Mouse (Mus musculus): Measurements from ENCODE around the gene Blm. TPM values are rescaled to one million over a fixed set of nuclear protein-coding genes. Genes with fewer than 3 reads are reported as not detected.
A peak's percentile ranks its signal among the peaks of the same experiment; 100 is the strongest.

Blm gene
- total RNA-seq, 2 experiments from 2014 or later: 7.0 to 8.1 TPM

DNA sequence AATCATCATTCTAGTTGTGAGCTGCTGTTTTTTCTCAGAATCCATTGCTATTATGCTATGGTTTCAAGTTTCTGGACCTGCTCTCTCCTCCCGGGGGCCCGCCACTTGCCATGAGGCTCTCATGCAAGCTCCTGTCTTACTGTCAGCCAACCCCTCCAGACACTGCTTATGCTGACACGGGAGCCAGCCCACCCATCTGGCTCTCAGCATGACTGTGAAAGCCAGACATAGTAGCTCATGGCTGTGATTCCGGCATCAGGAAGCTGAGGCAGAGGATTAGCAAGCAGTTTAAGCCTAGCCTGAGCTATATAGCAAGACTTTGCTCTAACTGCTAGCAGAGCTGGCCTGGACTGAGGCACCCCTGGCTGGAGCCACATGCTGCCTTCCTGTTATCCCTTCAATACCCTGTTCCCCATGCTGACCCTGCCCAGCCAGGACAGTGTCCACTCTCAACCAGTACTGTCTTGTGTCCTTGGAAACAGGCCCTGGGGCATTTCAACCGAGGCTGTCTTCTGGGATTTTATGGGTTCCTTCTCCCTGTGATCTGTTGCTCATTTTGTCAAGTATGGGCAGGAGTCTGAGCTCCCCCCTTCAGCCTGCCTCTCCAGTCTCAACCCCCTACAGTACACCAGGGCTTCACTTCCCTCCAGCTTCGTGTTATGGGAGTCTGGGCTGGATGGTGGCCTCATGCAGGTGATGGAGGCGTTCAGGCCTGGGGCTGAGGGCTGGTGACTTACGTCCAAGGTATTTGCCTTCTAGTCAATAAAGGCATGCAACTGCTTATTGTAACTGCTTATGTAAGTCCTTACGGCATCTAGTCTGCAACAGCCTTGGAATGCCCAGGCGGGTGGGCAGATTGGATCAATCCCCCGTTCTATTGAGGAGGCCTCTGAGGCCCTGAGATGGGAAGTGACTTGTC, 92.7 kb downstream of the Blm start:
- peak in 1 of 2 experiments; percentile 46 for DNase-seq (ENCODE audit: low spot score in 2 of 2)

GRCm38 (mm10) chr7:80440685-80441084, 94.2 kb downstream of the Blm start:
- no peak for DNase-seq (ENCODE audit: low spot score in 2 of 2)

GRCm38 (mm10) chr7:80439789-80440488, 95.0 kb downstream of the Blm start:
- peak; percentile 37 to 62 for DNase-seq (ENCODE audit: low spot score in 2 of 2)

- no peak for DNase-seq (ENCODE audit: low spot score in 2 of 2)
Measured at GRCm38 (mm10) chr7:80439032-80439760, 95.7 kb downstream of the Blm start.

GRCm38 (mm10) chr7:80436571-80436970, 98.3 kb downstream of the Blm start:
- no peak for DNase-seq (ENCODE audit: low spot score in 2 of 2)

- DNase-seq (ENCODE audit: low spot score in 2 of 2): no peak
Measured at GRCm38 (mm10) chr7:80435594-80435993, 99.3 kb downstream of the Blm start.

- no peak for DNase-seq (ENCODE audit: low spot score in 2 of 2)
Measured at GRCm38 (mm10) chr7:80429661-80430060, 105.3 kb downstream of the Blm start.

DNA sequence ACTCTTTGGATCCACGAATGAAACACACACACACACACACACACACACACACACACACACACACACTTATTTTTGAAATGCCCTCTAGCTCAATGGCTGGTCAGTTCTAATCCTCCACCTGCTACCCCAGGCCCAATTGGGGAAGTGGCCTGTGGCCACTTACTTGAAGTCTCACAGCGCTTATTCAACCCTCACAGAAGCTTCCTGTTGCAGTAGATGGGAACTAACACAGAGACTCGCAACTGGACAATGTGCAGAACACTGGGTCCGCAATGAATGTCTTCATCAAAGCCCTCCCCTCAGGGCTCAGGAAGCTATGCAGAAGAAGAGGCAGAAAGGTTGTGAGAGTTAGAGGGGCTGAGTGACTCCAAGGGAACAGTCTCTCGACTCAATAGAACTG, 107.2 kb downstream of the Blm start:
- DNase-seq (ENCODE audit: low spot score in 2 of 2): no peak

- no peak for DNase-seq (ENCODE audit: low spot score in 2 of 2)
Measured at GRCm38 (mm10) chr7:80426363-80426762, 108.6 kb downstream of the Blm start.

DNA sequence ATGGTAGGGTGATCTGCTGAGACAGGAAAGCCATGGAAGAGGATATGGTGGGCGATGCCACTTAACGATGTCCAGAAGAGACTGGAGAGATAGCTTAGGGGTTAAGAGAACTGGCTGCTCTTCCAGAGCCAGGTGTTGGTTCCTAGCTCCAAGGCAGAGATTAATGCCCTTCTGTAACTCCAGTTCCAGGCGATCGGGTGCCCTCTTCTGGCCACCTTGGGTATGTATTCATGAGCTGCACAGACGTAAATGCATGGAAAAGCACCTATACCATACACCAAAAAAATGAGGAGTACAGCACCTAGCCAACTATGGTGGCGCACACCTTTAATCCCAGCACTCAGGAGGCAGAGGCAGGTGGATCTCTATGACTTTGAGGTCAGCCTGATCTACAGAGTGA, 110.2 kb downstream of the Blm start:
- DNase-seq (ENCODE audit: low spot score in 2 of 2): no peak

- peak in 1 of 2 experiments; percentile 51 for DNase-seq (ENCODE audit: low spot score in 2 of 2)
Measured at GRCm38 (mm10) chr7:80422759-80423480, 112.0 kb downstream of the Blm start.

- no peak for DNase-seq (ENCODE audit: low spot score in 2 of 2)
Measured at GRCm38 (mm10) chr7:80421576-80421975, 113.3 kb downstream of the Blm start.

DNA sequence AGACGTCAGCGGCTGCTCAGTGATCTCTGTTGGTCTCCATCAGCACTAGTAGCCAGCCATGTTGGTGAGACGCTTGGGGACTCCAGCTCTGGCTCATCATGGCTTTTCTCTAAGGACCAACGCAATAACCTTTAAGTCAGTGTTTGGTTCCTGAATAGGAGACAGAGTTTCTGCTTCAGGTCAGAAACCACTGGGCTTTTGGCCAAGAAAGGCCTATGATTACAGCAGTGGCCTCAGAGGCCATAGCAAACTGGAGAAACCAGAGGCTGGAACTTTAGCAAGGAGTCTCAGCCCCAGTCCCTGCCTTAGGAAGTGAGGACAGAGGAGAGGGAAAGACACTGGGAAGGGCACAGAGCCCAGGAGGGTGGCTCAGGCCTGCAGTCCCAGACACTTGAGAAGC, 114.3 kb downstream of the Blm start:
- DNase-seq (ENCODE audit: low spot score in 2 of 2): no peak

DNA sequence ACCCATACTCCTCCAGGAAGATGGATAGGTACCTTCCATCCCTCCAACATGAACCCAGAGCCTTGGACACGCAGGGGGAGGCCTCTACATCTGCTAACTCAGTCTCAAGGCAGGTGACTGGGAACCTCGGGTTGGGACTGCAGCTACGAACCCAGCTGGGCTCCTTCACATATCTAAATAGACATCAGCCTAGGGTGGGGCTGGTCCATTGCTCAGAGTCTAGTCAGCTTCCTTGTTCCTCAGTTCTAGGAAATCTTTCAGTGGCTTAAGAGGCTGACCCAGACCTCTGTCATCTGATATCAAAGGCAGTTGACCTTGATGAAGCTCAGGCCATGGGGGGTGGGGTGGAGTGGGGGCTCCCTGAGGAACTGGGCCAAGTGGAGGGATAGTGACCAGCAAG, 115.6 kb downstream of the Blm start:
- DNase-seq (ENCODE audit: low spot score in 2 of 2): no peak

- no peak for DNase-seq (ENCODE audit: low spot score in 2 of 2)
Measured at GRCm38 (mm10) chr7:80418036-80418435, 116.9 kb downstream of the Blm start.

GRCm38 (mm10) chr7:80417601-80418000, 117.3 kb downstream of the Blm start:
- no peak for DNase-seq (ENCODE audit: low spot score in 2 of 2)

DNA sequence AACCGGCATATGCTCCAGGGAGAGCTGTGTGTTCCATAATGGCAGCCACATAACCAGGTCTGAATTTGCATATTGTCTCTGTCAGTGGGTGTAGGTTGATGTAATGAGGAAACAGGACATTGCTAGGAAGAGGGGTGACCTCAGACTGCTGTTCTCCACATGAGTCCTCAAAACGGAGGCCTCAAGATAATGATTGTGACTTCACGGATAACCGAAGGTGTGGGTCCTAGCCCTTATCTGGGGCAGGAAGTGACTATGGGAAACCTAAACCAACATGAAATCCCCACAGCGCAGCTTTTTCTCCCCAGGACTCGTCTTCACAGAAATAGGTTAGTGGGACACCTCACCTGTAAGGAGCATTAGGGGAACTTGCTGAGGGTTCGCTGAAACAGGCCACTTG, 118.0 kb downstream of the Blm start:
- no peak for DNase-seq (ENCODE audit: low spot score in 2 of 2)

GRCm38 (mm10) chr7:80414303-80414855, 120.5 kb downstream of the Blm start:
- DNase-seq (ENCODE audit: low spot score in 2 of 2): no peak

DNA sequence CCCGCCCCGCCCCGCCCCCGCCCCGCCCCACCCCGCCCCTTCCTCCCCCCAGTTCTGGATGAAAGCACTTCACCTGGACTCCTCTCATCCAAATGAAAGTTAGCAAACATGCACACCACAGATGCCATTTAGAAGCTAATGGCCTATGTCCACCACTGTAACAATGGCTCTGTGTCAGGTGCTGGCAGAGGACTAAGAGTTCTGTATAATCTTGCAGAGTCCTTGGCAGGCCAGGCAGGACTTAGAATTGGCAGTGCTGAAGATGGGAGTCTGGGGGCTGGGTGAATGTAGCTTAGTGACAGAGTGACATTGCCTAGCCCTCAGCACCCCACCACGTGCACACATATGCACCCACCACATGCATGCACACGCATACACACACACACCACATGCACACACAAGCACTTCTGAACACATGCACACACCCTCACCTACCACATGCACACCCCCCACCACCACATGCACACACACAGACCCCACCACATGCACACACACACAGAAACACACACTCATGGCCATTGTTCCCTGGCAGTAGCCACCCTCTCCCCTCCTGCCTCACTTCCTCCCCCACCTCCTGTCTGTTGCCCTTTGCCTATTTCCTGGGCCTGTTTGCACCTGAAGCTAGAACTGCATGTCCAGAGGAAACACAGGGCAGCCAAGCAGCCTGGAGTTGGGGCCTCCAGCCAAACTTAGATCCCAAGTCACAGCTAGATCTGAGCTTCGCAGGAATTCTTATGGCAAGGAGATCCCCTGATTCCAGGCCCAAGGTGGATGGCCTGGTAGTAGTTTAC, 121.2 kb downstream of the Blm start:
- no peak for DNase-seq (ENCODE audit: low spot score in 2 of 2)

DNA sequence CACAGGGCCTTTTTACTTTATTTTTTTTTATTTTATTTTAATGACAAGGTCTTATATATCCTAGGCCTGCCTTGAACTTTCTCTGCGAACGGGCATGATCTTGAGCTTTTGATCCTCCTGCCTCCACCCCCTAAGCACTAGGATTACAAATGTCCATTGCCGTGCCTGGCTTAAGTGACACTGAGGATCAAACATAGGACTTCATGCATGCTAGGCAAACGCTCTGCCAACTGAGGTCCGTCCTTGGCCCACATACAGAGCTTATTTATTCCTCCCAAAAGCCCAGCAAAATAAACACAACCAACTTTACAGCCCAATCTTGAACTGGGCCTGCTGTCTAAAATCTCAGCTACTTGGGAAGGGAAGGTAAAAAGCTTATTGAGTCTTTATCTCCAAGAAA, 122.1 kb downstream of the Blm start:
- DNase-seq (ENCODE audit: low spot score in 2 of 2): no peak

All from layer of hippocampus, postnatal 10 days (tissue).